Mouse (Mus musculus): ENCODE measurements around the gene Chst11.

Chst11 gene

GRCm38 (mm10) chr10:83078723-83079122, 93.4 kb downstream of the Chst11 start:
- no peak for DNase-seq (ENCODE audit: low spot score)

- DNase-seq (ENCODE audit: low spot score) = no peak
These were observed 94.5 kb downstream of the Chst11 start for GRCm38 (mm10) chr10:83079755-83080154.

GRCm38 (mm10) chr10:83080275-83080741, 95.0 kb downstream of the Chst11 start:
- DNase-seq (ENCODE audit: low spot score) = no peak

- no peak for DNase-seq (ENCODE audit: low spot score)
These were observed 95.6 kb downstream of the Chst11 start for GRCm38 (mm10) chr10:83080930-83081329.

GRCm38 (mm10) chr10:83083946-83084345, 98.6 kb downstream of the Chst11 start:
- no peak for DNase-seq (ENCODE audit: low spot score)

- DNase-seq (ENCODE audit: low spot score) = no peak
These were observed 103.0 kb downstream of the Chst11 start for GRCm38 (mm10) chr10:83088318-83088717.

- DNase-seq (ENCODE audit: low spot score) = no peak
These were observed 103.5 kb downstream of the Chst11 start for GRCm38 (mm10) chr10:83088826-83089225.

- no peak for DNase-seq (ENCODE audit: low spot score)
These were observed 104.9 kb downstream of the Chst11 start for GRCm38 (mm10) chr10:83090185-83090584.

GRCm38 (mm10) chr10:83093705-83094104, 108.4 kb downstream of the Chst11 start:
- no peak for DNase-seq (ENCODE audit: low spot score)

GRCm38 (mm10) chr10:83094248-83094647, 109.0 kb downstream of the Chst11 start:
- DNase-seq (ENCODE audit: low spot score) = no peak

GRCm38 (mm10) chr10:83094821-83095725, 109.8 kb downstream of the Chst11 start:
- DNase-seq (ENCODE audit: low spot score) = no peak

GRCm38 (mm10) chr10:83096257-83096656, 111.0 kb downstream of the Chst11 start:
- no peak for DNase-seq (ENCODE audit: low spot score)

- no peak for DNase-seq (ENCODE audit: low spot score)
These were observed 113.6 kb downstream of the Chst11 start for GRCm38 (mm10) chr10:83098940-83099339.

- peak; percentile 64 for DNase-seq (ENCODE audit: low spot score)
These were observed 114.4 kb downstream of the Chst11 start for GRCm38 (mm10) chr10:83099669-83100068.

GRCm38 (mm10) chr10:83100890-83101289, 115.6 kb downstream of the Chst11 start:
- DNase-seq (ENCODE audit: low spot score) = no peak

- DNase-seq (ENCODE audit: low spot score) = no peak
These were observed 116.3 kb downstream of the Chst11 start for GRCm38 (mm10) chr10:83101421-83102207.

- DNase-seq (ENCODE audit: low spot score) = no peak
These were observed 117.4 kb downstream of the Chst11 start for GRCm38 (mm10) chr10:83102745-83103144.

GRCm38 (mm10) chr10:83104221-83104620, 118.9 kb downstream of the Chst11 start:
- no peak for DNase-seq (ENCODE audit: low spot score)

- DNase-seq (ENCODE audit: low spot score) = peak; percentile 84
These were observed 121.0 kb downstream of the Chst11 start for GRCm38 (mm10) chr10:83106152-83106746.

- DNase-seq (ENCODE audit: low spot score) = no peak
These were observed 122.1 kb downstream of the Chst11 start for GRCm38 (mm10) chr10:83107385-83107784.

- DNase-seq (ENCODE audit: low spot score) = no peak
These were observed 122.8 kb downstream of the Chst11 start for GRCm38 (mm10) chr10:83107921-83108738.

GRCm38 (mm10) chr10:83108946-83109345, 123.6 kb downstream of the Chst11 start:
- no peak for DNase-seq (ENCODE audit: low spot score)
